Mouse (Mus musculus): ENCODE measurements at regions not wholly inside any gene's neighbourhood (a gene's known extent, or its start where the extent isn't known, plus 50 kb on each side); places are given as distances from the start of the nearest gene placed in this dataset.

DNA sequence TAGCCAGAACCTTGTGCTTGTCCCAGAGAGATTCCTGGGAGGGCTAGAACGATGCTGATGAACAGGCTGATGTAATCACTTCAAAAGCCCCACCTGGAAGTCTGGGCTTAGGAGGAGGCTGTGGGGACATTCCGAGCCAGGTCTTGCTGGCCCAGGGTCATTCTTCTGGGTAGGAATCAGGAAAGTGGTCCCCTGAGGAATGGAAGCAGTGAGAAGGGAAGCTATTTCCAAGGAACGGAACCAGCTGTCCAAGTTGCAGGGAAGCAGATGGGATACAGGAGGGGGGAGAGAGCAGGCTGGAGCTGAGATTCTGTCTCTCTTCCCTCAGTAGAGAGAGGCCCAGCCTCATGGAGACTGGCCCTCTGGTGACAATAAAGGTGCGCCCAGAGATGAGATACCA is 243.9 kb downstream of the Tcf7l2 start:
- Histone ChIP-seq H3K36me3 (replicated peaks) (no peaks in the 10 kb centered on the region), H3K4me1 (peaks cover 6% of the 10 kb centered on the region; the same call in 1 of the 2 replicates), H3K27ac (replicated peaks) (peak overlapping the region; percentile 48), H3K9me3 (0 out of 2 replicates have a peak, but pooled peaks cover 5% of the 10 kb centered on the region), H3K4me3 (no peak overlapping the region), H3K27me3 (replicated peaks; ENCODE audit: low read depth, poor library complexity, severe bottlenecking) (no peaks in the 10 kb centered on the region; the same call in 1 of the 2 replicates)
- DNase-seq (ENCODE audit: low spot score): peak; percentile 43
- 61% methylated on average over 4 of the region's 4 CpGs for WGBS

DNA sequence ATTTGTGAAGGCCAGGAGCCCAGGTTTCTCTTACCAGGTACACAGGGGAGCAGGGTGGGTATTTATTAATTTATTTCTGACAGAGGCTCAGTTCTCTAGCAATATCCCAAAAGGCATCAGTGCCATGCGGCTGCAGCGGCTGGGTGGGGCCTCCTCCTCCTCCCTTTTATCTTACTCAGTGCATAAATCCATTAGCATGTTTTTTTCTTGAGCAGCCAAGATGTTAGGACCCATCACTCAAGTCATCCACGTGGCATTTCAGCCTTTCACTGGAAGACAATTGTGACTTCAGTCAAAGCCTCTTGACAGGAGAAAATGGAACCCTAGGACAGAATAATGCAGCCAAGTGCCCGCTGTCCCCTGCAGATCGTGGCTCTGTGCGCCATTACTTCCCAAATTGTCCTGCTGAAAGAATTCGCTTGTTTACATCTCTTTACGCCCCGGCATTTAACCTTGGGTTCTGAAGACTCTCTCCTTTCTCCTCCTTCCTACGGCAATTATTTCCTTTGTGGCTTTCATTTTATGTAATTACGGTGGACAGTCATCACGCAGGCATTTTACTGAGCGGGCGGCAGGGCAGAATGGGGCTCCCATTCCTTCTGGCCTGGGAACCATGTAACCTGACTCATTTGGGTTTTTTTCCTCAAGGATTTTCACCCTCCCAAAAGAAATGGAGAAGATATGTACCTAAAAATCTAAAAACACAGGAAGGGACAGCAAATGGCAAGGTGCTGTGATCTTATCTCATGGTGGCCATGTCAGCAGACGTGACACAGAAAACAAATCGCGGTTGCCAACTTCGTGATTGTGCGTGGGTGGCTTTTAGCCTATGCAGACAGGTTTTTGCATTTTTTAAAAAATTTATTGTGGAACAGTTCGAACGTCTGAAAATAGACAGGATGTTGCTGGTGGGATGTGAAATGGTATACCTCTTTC is 250.4 kb downstream of the Tcf7l2 start:
- H3K4me3 ChIP-seq: peak overlapping the region; percentile 17; the same call in 1 of the 2 replicates
- H3K9me3 ChIP-seq: no peaks in the 10 kb centered on the region
- DNase-seq (ENCODE audit: low spot score): no peak
- peak overlapping the region; percentile 2; the same call in 1 of the 2 replicates for H3K27ac ChIP-seq (replicated peaks)
- peaks cover 10% of the 10 kb centered on the region for H3K27me3 ChIP-seq (replicated peaks; ENCODE audit: low read depth, poor library complexity, severe bottlenecking)
- H3K4me1 ChIP-seq: peaks cover 19% of the 10 kb centered on the region
- no peaks in the 10 kb centered on the region for H3K36me3 ChIP-seq (replicated peaks)
- WGBS: 68% methylated on average over 21 of the region's 21 CpGs

DNA sequence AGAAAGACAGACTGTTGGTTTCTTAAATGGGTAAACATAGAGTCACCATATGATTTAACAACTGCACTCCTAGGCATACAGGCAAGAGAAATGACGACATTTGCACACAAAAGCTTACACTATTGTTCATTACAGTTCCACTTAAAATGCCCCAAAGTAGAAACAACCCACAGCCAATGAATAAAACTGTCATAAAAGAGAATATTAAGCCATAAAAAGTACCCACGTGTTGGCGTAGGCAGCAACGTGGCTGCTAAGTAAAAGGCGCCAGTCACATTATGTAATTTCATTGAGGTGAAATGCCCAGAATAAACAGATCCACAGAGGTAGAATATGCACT is 251.1 kb downstream of the Tcf7l2 start:
- no peak overlapping the region for H3K4me3 ChIP-seq
- H3K27ac ChIP-seq (replicated peaks): no peak overlapping the region
- peaks cover 10% of the 10 kb centered on the region for H3K27me3 ChIP-seq (replicated peaks; ENCODE audit: low read depth, poor library complexity, severe bottlenecking)
- H3K4me1 ChIP-seq: peaks cover 19% of the 10 kb centered on the region
- no peaks in the 10 kb centered on the region for H3K36me3 ChIP-seq (replicated peaks)
- no peaks in the 10 kb centered on the region for H3K9me3 ChIP-seq
- no peak for DNase-seq (ENCODE audit: low spot score)
- WGBS: 86% methylated on average over 5 of the region's 5 CpGs

DNA sequence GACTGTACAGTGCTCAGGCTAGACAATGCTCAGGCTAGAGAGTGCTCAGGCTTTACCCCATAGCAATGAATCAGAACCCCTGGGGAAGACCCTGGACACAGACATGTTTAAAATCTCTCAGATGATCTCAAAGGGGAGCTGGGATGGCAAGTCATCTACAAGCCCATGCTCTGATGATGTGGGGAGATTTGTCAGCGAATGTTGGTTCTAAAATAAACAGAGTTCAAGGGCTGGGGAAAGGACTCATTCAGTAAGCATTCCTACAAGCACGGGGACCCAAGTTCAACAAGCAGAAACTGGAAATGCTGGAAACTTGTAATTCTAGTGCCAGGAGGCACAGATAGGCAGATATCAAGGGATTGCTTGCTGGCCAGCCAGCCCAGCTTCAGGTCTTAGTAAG is 254.1 kb downstream of the Tcf7l2 start:
- peaks cover 47% of the 10 kb centered on the region for H3K4me1 ChIP-seq
- no peaks in the 10 kb centered on the region for H3K9me3 ChIP-seq
- DNase-seq (ENCODE audit: low spot score): no peak
- H3K36me3 ChIP-seq (replicated peaks): no peaks in the 10 kb centered on the region
- no peak overlapping the region for H3K4me3 ChIP-seq
- 78% methylated on average over 2 of the region's 2 CpGs for WGBS
- H3K27ac ChIP-seq (replicated peaks): no peak overlapping the region
- peaks cover 12% of the 10 kb centered on the region for H3K27me3 ChIP-seq (replicated peaks; ENCODE audit: low read depth, poor library complexity, severe bottlenecking)

DNA sequence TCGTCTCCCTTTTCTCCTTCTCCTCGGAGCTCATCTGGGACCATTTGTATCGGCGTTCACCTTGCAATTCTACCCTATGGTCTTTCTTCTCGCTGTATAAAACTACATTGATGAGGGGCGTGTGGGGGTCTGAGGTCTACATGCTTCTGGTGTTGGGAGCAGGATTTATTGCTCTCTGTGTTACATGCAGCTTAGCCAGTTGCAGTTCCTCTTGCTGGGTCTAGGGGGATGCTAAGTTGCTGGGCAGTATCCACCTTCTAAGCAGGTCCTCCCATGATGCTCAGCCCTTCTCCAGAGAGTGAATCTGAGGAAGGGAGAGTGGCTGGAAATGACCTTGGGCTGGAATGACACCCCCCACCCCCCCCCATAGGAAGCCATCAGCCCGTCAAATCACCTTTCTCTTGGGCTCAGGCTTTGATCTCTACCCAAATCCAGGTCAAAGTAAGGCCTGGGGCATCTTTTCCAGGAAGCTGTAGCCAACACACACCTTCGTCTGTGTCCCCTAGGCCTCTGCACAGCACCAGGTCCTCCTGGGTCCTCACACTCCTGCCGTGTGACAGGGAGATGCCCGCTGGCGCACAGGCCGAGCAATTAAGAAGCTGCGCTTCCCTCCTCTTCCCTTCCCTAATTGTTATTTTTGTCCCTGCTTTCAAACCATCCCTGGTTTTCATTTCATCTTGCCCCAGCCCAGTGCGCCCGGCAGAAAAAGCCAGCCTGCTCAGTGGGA is 257.0 kb downstream of the Tcf7l2 start:
- no peaks in the 10 kb centered on the region for H3K36me3 ChIP-seq (replicated peaks)
- peaks cover 43% of the 10 kb centered on the region for H3K4me1 ChIP-seq
- peaks cover 18% of the 10 kb centered on the region for H3K27me3 ChIP-seq (replicated peaks; ENCODE audit: low read depth, poor library complexity, severe bottlenecking)
- 60% methylated on average over 15 of the region's 15 CpGs for whole genome bisulfite sequencing
- peak overlapping the region; percentile 60; the same call in 1 of the 2 replicates for H3K27ac ChIP-seq (replicated peaks)
- H3K4me3 ChIP-seq: no peak overlapping the region
- DNase-seq (ENCODE audit: low spot score): no peak
- no peaks in the 10 kb centered on the region for H3K9me3 ChIP-seq

DNA sequence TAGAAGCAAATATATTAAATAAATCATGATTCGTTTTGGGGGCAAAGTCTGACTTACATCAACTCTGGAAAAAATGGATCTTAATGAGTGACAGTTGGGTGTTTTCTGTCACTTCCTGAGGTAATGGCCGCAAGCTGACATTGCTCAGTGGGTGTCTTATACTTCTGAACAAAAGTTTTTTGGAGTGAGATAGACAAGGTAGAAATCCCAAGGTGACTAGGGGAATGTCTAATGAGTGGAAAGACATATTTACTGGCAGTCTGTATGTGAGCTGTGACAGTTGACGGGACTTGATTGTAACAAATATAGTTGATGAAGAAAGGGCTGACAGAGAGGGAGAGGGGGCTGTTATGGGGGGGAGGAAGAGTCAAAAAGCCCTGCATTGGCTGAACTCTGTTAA is 257.8 kb downstream of the Tcf7l2 start:
- peaks cover 19% of the 10 kb centered on the region for H3K27me3 ChIP-seq (replicated peaks; ENCODE audit: low read depth, poor library complexity, severe bottlenecking)
- no peaks in the 10 kb centered on the region for H3K36me3 ChIP-seq (replicated peaks)

DNA sequence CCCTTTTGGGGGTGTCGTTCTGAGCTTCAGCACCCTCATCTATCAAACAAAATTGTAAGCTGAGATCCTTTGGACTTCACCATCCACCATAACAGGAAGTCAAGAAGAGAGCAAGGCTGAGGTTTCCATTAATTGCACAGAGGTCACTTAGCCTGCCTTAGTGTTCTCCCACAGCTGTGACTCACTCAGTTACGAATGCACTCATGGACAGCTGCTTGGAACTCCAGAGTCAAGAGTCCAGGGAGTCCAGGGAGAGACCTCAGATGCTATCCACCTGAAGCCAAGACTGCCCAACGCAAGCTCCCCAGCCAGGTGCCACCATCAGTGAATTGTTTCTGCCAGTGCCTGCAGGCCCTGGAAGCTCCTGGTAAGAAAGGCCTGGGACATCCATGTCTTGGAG is 259.8 kb downstream of the Tcf7l2 start:
- H3K27ac ChIP-seq (replicated peaks): no peak overlapping the region; the same call in 1 of the 2 replicates

More for the DNA sequence above, 257.8 kb downstream of the Tcf7l2 start:
- 65% methylated on average over 3 of the region's 3 CpGs for WGBS
- peaks cover 48% of the 10 kb centered on the region for H3K4me1 ChIP-seq
- no peaks in the 10 kb centered on the region for H3K9me3 ChIP-seq
- no peak overlapping the region for H3K4me3 ChIP-seq
- no peak for DNase-seq (ENCODE audit: low spot score)
- no peak overlapping the region for H3K27ac ChIP-seq (replicated peaks)

DNA sequence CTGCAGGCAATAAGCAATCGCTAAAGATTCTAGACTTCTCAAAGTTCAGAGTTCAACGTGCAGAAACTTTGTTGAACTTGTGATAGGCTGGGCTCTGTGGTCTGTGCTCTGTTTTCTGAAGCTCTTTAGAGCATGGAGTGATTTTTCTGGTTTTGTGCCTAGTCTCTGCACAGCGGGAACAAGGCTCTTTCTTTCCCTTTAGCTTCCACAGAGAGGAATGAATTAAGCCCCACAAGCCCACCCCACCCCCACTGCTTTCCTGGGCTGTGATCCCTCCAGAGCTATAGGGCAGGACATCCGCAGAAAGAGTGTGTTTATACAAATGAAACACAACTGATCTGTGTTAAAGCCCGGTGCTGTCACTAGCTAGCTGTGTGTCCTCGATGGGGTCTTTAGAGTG is 264.3 kb downstream of the Tcf7l2 start:
- H3K9me3 ChIP-seq: 0 out of 2 replicates have a peak, but pooled peaks cover 4% of the 10 kb centered on the region
- peaks cover 12% of the 10 kb centered on the region; the same call in 1 of the 2 replicates for H3K27me3 ChIP-seq (replicated peaks; ENCODE audit: low read depth, poor library complexity, severe bottlenecking)
- 32% methylated on average over 6 of the region's 6 CpGs for WGBS
- peak overlapping the region; percentile 54 for H3K27ac ChIP-seq (replicated peaks)
- peaks cover 44% of the 10 kb centered on the region for H3K4me1 ChIP-seq
- no peak for DNase-seq (ENCODE audit: low spot score)
- H3K4me3 ChIP-seq: no peak overlapping the region
- no peaks in the 10 kb centered on the region for H3K36me3 ChIP-seq (replicated peaks)

More for the DNA sequence above, 259.8 kb downstream of the Tcf7l2 start:
- no peaks in the 10 kb centered on the region for H3K9me3 ChIP-seq
- WGBS: 85% methylated on average over 3 of the region's 3 CpGs
- peaks cover 66% of the 10 kb centered on the region for H3K4me1 ChIP-seq
- no peak overlapping the region for H3K4me3 ChIP-seq
- no peaks in the 10 kb centered on the region for H3K36me3 ChIP-seq (replicated peaks)
- no peak for DNase-seq (ENCODE audit: low spot score)
- H3K27me3 ChIP-seq (replicated peaks; ENCODE audit: low read depth, poor library complexity, severe bottlenecking): peaks cover 17% of the 10 kb centered on the region

DNA sequence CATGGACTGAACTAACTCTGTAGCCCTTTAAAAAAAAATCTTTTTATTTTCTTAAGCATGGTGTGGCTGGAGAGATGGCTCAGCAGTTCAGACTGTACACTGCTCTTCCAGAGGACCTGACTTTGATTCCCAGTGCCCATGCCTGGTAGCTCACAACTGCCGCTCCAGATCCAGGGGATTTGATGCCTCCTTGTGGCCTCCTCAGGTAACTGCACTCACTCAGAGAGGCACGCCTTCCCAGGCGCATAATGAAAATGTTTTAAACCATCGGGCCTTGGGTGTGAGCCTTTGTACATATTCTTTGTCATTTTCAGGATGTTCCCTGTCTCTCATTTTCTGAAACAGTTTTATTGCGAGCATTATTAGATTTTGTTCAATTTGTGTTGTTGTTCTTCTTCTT is 265.8 kb downstream of the Tcf7l2 start:
- Histone ChIP-seq H3K4me1 (peaks cover 34% of the 10 kb centered on the region), H3K4me3 (no peak overlapping the region), H3K27ac (replicated peaks) (no peak overlapping the region), H3K9me3 (0 out of 2 replicates have a peak, but pooled peaks cover 4% of the 10 kb centered on the region), H3K27me3 (replicated peaks; ENCODE audit: low read depth, poor library complexity, severe bottlenecking) (peaks cover 14% of the 10 kb centered on the region; the same call in 1 of the 2 replicates), H3K36me3 (replicated peaks) (no peaks in the 10 kb centered on the region)
- WGBS: 97% methylated on average over 5 of the region's 5 CpGs
- DNase-seq (ENCODE audit: low spot score): no peak

DNA sequence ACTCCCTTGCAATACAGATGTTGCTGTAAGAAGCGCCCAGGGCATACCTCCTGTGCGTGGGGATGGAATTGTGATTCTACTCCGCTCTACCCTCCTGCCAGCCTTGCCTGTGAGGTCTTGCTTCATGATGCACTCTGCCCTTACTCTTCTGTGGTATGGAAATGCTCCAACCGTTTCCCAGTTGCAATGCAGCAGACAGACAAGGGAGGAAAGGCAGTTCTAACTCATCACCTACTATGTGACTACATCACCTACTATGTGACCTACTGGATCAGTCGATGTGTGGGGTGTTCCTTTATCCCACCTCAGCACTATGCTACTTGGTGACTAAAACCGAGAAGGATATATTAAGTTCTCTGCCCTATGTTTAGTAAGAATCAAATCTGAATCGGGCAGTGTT is 269.1 kb downstream of the Tcf7l2 start:
- no peak for DNase-seq (ENCODE audit: low spot score)
- H3K36me3 ChIP-seq (replicated peaks): no peaks in the 10 kb centered on the region
- WGBS: 93% methylated on average over 7 of the region's 7 CpGs

DNA sequence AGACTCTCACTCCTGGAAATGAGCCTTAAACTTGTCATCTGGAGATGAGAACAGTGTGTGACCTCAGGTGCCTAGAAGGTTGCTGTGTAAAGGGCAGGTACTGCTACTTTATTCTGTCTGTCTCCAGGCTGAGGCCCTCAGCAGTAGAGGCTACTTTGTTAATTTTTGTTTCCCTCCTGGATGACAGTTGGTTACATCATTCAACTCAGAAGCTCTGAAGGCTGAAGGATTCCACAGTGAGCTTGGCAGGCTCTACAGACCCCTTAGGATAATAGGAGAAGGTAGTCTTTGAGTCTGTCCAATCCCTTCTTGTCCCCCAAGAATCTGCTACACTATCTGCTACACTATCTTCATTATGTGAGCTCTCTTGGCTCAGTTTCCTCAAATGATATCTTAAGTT is 269.7 kb downstream of the Tcf7l2 start:
- peaks cover 18% of the 10 kb centered on the region for H3K27me3 ChIP-seq (replicated peaks; ENCODE audit: low read depth, poor library complexity, severe bottlenecking)
- H3K27ac ChIP-seq (replicated peaks): no peak overlapping the region
- 0 out of 2 replicates have a peak, but pooled peaks cover 4% of the 10 kb centered on the region for H3K9me3 ChIP-seq
- no peak overlapping the region for H3K4me3 ChIP-seq
- H3K4me1 ChIP-seq: peaks cover 22% of the 10 kb centered on the region
- no peaks in the 10 kb centered on the region for H3K36me3 ChIP-seq (replicated peaks)
- DNase-seq (ENCODE audit: low spot score): no peak

More for the DNA sequence above, 269.1 kb downstream of the Tcf7l2 start:
- Histone ChIP-seq H3K27ac (replicated peaks) (no peak overlapping the region), H3K27me3 (replicated peaks; ENCODE audit: low read depth, poor library complexity, severe bottlenecking) (peaks cover 18% of the 10 kb centered on the region), H3K4me1 (peaks cover 23% of the 10 kb centered on the region), H3K4me3 (no peak overlapping the region), H3K9me3 (0 out of 2 replicates have a peak, but pooled peaks cover 4% of the 10 kb centered on the region)

DNA sequence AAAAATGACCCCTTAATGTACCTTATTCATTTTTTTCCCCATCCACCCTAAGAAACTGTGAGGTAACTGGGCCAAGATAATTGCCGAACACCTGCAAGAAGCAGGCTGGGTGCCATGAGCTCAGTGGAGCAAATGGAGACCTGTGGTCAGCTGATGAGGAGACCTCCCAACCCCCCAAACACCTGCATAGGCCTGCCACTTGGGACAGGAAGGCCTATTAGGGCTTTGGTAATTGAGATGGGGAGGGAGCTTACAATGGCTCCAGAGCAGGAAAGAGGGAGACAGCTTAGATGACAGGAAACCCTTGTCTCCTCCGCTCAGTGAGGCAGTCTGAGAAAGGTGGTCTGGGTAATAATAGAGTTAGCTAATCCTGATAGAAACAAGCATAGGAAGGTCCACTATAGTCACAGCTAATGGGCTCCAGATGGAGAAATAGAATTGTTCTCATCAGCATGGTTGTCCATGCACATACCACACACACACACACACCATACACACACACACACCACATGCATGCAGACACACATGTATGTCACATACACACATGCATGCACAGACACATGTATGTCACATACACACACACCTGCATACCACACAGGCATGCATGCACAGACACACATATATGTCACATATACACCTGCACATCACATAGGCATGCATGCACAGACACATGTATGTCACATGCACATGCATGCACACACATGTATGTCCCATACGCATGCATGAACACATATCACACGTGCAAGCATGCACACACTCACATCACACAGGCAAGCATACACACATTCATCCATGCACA is 270.2 kb upstream of the Habp2 start:
- H3K36me3 ChIP-seq (replicated peaks): no peaks in the 10 kb centered on the region
- WGBS: 78% methylated on average over 4 of the region's 4 CpGs
- no peak overlapping the region for H3K4me3 ChIP-seq
- no peaks in the 10 kb centered on the region for H3K9me3 ChIP-seq
- H3K27ac ChIP-seq (replicated peaks): peak overlapping the region; percentile 35; the same call in 1 of the 2 replicates
- peaks cover 21% of the 10 kb centered on the region for H3K27me3 ChIP-seq (replicated peaks; ENCODE audit: low read depth, poor library complexity, severe bottlenecking)
- peak; percentile 49 for DNase-seq (ENCODE audit: low spot score)
- peaks cover 59% of the 10 kb centered on the region for H3K4me1 ChIP-seq

All from embryonic facial prominence, embryonic 10.5 days (tissue).